Mouse (Mus musculus): ENCODE data around the gene Arpc1a. TPM values are rescaled to one million over a fixed set of nuclear protein-coding genes. Genes with fewer than 3 reads are reported as not detected.

The Arpc1a gene
- polyA plus RNA-seq, 1 experiment from 2014 or later: 112 TPM

DNA sequence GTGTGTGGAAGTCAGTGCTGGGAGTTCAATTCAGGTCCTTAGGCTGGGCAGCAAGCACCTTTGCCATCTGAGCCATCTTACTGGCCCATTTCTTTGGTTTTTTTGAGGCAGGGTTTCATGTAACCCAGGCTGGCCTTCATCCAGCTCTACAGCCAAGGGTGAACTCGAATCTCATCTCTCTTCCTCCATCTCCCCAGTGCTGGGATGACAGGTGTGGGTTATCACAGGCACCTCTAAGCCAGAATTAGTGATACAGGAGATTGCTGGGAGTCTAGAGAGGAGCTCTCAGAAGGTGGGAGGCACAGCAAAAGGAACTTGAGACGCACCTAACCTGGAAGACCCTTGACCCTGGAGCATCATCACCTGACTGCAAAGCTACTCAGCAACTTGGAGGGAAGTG is 29.8 kb downstream of the Arpc1a start:
- H3K27ac ChIP-seq (ENCODE audit: low read depth, low read length): no peak overlapping the region
- H3K9ac ChIP-seq (ENCODE audit: low read depth, low read length): peak overlapping the region; percentile 80
- H3K9me3 ChIP-seq (replicated peaks; ENCODE audit: control insufficient read depth, low read length): no peaks in the 10 kb centered on the region
- peak overlapping the region; percentile 94 for H3K4me2 ChIP-seq
- peaks cover 3% of the 10 kb centered on the region for H3K36me3 ChIP-seq (ENCODE audit: control insufficient read depth, insufficient read depth, low read length)
- 25% methylated on average over 2 of the region's 2 CpGs for WGBS (ENCODE audit: insufficient replicate concordance)
- no peaks in the 10 kb centered on the region for H3K27me3 ChIP-seq (ENCODE audit: control insufficient read depth, insufficient read depth, low read length)
- peak overlapping the region; percentile 79; the same call in 1 of the 2 replicates for H3K4me3 ChIP-seq (ENCODE audit: low read depth, low read length)
- ATAC-seq (replicated peaks; ENCODE audit: insufficient number of reproducible peaks, low FRiP score, low TSS enrichment): no peak; the same call in 1 of the 2 replicates
- H3K4me1 ChIP-seq (ENCODE audit: control insufficient read depth, insufficient read depth, low read length): peaks cover 8% of the 10 kb centered on the region; the same call in 1 of the 2 replicates

- 0 out of 2 replicates have a peak within 1 kb of the TSS, but pooled peaks have one; percentile 35 for H3K27ac ChIP-seq (ENCODE audit: low read depth, low read length)
- peak; percentile 79 for ATAC-seq (replicated peaks; ENCODE audit: insufficient number of reproducible peaks, low FRiP score, low TSS enrichment)
- WGBS (ENCODE audit: insufficient replicate concordance): under 1% methylated on average over 49 of the region's 53 CpGs
These were observed 30.5 kb downstream of the Arpc1a start, which contains the start of gene Arpc1b for GRCm38 (mm10) chr5:145114071-145114605. TSS of gene Arpc1b (plus strand) at chr5:145114215.

DNA sequence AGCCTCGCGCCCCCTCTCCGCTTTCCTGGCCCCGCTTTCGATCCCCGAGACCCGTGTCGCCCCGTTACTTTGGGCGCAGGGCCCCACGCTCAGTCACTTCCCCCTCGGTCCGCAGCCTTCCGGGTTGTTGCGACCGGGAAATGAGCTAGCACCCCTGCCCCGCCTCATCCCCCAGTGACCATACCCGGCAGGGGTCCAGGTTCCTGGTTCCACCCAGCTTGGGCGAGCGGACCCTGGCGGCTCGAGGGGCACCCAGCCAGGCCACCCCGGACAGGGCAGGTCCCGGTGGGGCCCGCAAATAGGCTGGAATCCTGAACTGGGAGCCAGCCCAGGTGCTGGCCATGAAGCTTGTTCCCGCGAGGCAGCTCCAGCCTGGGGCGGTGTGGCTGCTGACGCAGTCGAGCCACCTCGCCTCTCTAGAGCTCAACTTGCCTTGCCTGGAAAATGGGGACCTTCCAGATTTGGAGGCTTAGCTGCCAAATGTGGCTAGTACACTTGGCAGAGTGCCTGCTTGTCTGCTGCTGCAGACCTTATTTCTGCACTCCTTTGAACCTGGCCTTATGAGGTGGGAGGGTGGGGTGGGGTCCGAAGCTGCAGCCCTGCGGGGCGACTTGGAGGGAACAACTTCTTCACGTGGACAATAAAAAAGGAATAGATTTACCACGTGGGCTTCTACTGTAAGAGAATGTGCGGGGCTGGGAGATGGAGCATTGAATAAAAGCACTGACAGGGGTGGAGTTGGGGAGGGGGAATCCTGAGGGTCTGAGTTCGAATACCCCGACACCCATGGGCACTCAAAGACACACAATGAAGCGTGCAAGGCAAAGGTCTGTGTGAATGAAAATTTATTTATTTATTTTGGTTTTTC is 31.2 kb downstream of the Arpc1a start:
- peak; percentile 15; the same call in 1 of the 2 replicates for ATAC-seq (replicated peaks; ENCODE audit: insufficient number of reproducible peaks, low FRiP score, low TSS enrichment)
- 15% methylated on average over 40 of the region's 40 CpGs for WGBS (ENCODE audit: insufficient replicate concordance)
- H3K27me3 ChIP-seq (ENCODE audit: control insufficient read depth, insufficient read depth, low read length): no peaks in the 10 kb centered on the region
- H3K27ac ChIP-seq (ENCODE audit: low read depth, low read length): 0 out of 2 replicates have a peak overlapping the region, but pooled peaks have one; percentile 35
- H3K4me2 ChIP-seq: peak overlapping the region; percentile 94
- H3K9me3 ChIP-seq (replicated peaks; ENCODE audit: control insufficient read depth, low read length): no peaks in the 10 kb centered on the region
- peak overlapping the region; percentile 80 for H3K9ac ChIP-seq (ENCODE audit: low read depth, low read length)
- peaks cover 3% of the 10 kb centered on the region; the same call in 1 of the 2 replicates for H3K36me3 ChIP-seq (ENCODE audit: control insufficient read depth, insufficient read depth, low read length)
- peaks cover 8% of the 10 kb centered on the region; the same call in 1 of the 2 replicates for H3K4me1 ChIP-seq (ENCODE audit: control insufficient read depth, insufficient read depth, low read length)
- H3K4me3 ChIP-seq (ENCODE audit: low read depth, low read length): peak overlapping the region; percentile 79

More at GRCm38 (mm10) chr5:145114071-145114605, 30.5 kb downstream of the Arpc1a start, which contains the start of gene Arpc1b:
- Histone ChIP-seq H3K4me1 (ENCODE audit: control insufficient read depth, insufficient read depth, low read length) (peaks cover 8% of the 10 kb centered on the region; the same call in 1 of the 2 replicates), H3K9me3 (replicated peaks; ENCODE audit: control insufficient read depth, low read length) (no peaks in the 10 kb centered on the region), H3K4me3 (ENCODE audit: low read depth, low read length) (peak within 1 kb of the TSS; percentile 79), H3K4me2 (peak within 1 kb of the TSS; percentile 94), H3K36me3 (ENCODE audit: control insufficient read depth, insufficient read depth, low read length) (no peaks in the 10 kb centered on the region), H3K9ac (ENCODE audit: low read depth, low read length) (peak within 1 kb of the TSS; percentile 80), H3K27me3 (ENCODE audit: control insufficient read depth, insufficient read depth, low read length) (no peaks in the 10 kb centered on the region)

DNA sequence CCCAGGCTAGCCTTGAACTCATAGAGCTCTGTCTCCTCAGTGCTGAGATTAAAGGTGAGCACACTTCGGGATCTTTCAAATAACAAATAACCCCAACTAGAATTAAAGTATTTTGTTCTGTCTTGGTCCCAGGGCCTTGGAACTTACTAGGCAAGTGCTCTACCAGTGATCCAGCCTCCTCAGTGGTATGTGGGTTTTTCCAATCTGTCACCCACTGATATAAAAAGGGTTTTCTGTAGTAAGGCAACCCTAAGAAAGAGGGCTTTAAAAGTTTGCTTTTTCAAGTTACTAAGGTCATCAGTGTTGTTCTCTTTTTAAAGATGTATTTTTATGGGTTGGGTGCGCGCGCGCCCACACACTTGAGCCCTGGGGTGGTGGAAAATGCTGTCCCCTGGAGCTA is 32.1 kb downstream of the Arpc1a start:
- Histone ChIP-seq H3K27me3 (ENCODE audit: control insufficient read depth, insufficient read depth, low read length) (no peaks in the 10 kb centered on the region), H3K27ac (ENCODE audit: low read depth, low read length) (0 out of 2 replicates have a peak overlapping the region, but pooled peaks have one; percentile 25), H3K4me2 (peak overlapping the region; percentile 31; the same call in 1 of the 2 replicates), H3K9ac (ENCODE audit: low read depth, low read length) (no peak overlapping the region), H3K9me3 (replicated peaks; ENCODE audit: control insufficient read depth, low read length) (no peaks in the 10 kb centered on the region), H3K4me3 (ENCODE audit: low read depth, low read length) (no peak overlapping the region), H3K36me3 (ENCODE audit: control insufficient read depth, insufficient read depth, low read length) (peaks cover 3% of the 10 kb centered on the region; the same call in 1 of the 2 replicates), H3K4me1 (ENCODE audit: control insufficient read depth, insufficient read depth, low read length) (peaks cover 14% of the 10 kb centered on the region)
- ATAC-seq (replicated peaks; ENCODE audit: insufficient number of reproducible peaks, low FRiP score, low TSS enrichment): no peak
- WGBS (ENCODE audit: insufficient replicate concordance): 91% methylated on average over 5 of the region's 5 CpGs

GRCm38 (mm10) chr5:145116316-145116715 is 32.7 kb downstream of the Arpc1a start:
- H3K9ac ChIP-seq (ENCODE audit: low read depth, low read length): no peak overlapping the region
- ATAC-seq (replicated peaks; ENCODE audit: insufficient number of reproducible peaks, low FRiP score, low TSS enrichment): no peak

DNA sequence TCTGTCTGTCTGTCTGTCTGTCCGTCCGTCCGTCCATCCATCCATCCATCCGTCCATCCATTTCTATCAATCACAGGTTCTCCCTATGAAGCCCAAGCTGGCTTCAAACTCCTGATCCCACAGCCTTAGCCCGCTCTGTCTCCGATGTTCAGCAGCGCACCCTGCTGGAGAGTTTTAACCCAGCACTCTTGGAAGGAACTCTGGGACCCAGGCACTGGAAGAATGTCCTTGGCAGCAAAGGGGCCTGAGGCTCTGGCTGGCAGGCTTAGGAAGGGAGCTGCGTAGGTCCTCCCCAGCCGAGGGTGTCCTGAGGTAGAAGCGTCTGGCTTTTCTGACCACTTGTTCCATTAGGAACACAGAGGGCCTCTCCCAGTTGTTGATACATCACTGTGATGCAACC is 33.3 kb downstream of the Arpc1a start:
- Histone ChIP-seq H3K27ac (ENCODE audit: low read depth, low read length) (peak overlapping the region; percentile 58), H3K9me3 (replicated peaks; ENCODE audit: control insufficient read depth, low read length) (no peaks in the 10 kb centered on the region), H3K4me2 (peak overlapping the region; percentile 25; the same call in 1 of the 2 replicates), H3K4me3 (ENCODE audit: low read depth, low read length) (no peak overlapping the region), H3K27me3 (ENCODE audit: control insufficient read depth, insufficient read depth, low read length) (no peaks in the 10 kb centered on the region), H3K36me3 (ENCODE audit: control insufficient read depth, insufficient read depth, low read length) (peaks cover 3% of the 10 kb centered on the region; the same call in 1 of the 2 replicates), H3K9ac (ENCODE audit: low read depth, low read length) (no peak overlapping the region), H3K4me1 (ENCODE audit: control insufficient read depth, insufficient read depth, low read length) (peaks cover 17% of the 10 kb centered on the region)
- 40% methylated on average over 10 of the region's 10 CpGs for WGBS (ENCODE audit: insufficient replicate concordance)
- no peak for ATAC-seq (replicated peaks; ENCODE audit: insufficient number of reproducible peaks, low FRiP score, low TSS enrichment)

More at GRCm38 (mm10) chr5:145116316-145116715, 32.7 kb downstream of the Arpc1a start:
- H3K4me2 ChIP-seq: peak overlapping the region; percentile 31
- peak overlapping the region; percentile 58 for H3K27ac ChIP-seq (ENCODE audit: low read depth, low read length)
- WGBS (ENCODE audit: insufficient replicate concordance): 40% methylated on average over 4 of the region's 4 CpGs
- no peaks in the 10 kb centered on the region for H3K27me3 ChIP-seq (ENCODE audit: control insufficient read depth, insufficient read depth, low read length)
- H3K4me3 ChIP-seq (ENCODE audit: low read depth, low read length): no peak overlapping the region
- H3K9me3 ChIP-seq (replicated peaks; ENCODE audit: control insufficient read depth, low read length): no peaks in the 10 kb centered on the region
- peaks cover 3% of the 10 kb centered on the region; the same call in 1 of the 2 replicates for H3K36me3 ChIP-seq (ENCODE audit: control insufficient read depth, insufficient read depth, low read length)
- peaks cover 15% of the 10 kb centered on the region for H3K4me1 ChIP-seq (ENCODE audit: control insufficient read depth, insufficient read depth, low read length)

- ATAC-seq (replicated peaks; ENCODE audit: insufficient number of reproducible peaks, low FRiP score, low TSS enrichment): no peak
- Histone ChIP-seq H3K4me2 (no peak overlapping the region), H3K27ac (ENCODE audit: low read depth, low read length) (no peak overlapping the region), H3K36me3 (ENCODE audit: control insufficient read depth, insufficient read depth, low read length) (peaks cover 3% of the 10 kb centered on the region; the same call in 1 of the 2 replicates), H3K4me3 (ENCODE audit: low read depth, low read length) (no peak overlapping the region), H3K9ac (ENCODE audit: low read depth, low read length) (no peak overlapping the region), H3K27me3 (ENCODE audit: control insufficient read depth, insufficient read depth, low read length) (no peaks in the 10 kb centered on the region), H3K9me3 (replicated peaks; ENCODE audit: control insufficient read depth, low read length) (no peaks in the 10 kb centered on the region), H3K4me1 (ENCODE audit: control insufficient read depth, insufficient read depth, low read length) (peaks cover 17% of the 10 kb centered on the region)
- WGBS (ENCODE audit: insufficient replicate concordance): 60% methylated on average over 6 of the region's 6 CpGs
These were observed 34.4 kb downstream of the Arpc1a start for GRCm38 (mm10) chr5:145118005-145118404.

GRCm38 (mm10) chr5:145118461-145118860 is 34.8 kb downstream of the Arpc1a start:
- Histone ChIP-seq H3K9ac (ENCODE audit: low read depth, low read length) (no peak overlapping the region), H3K4me3 (ENCODE audit: low read depth, low read length) (no peak overlapping the region), H3K4me2 (no peak overlapping the region), H3K9me3 (replicated peaks; ENCODE audit: control insufficient read depth, low read length) (no peaks in the 10 kb centered on the region), H3K36me3 (ENCODE audit: control insufficient read depth, insufficient read depth, low read length) (peaks cover 8% of the 10 kb centered on the region), H3K27ac (ENCODE audit: low read depth, low read length) (no peak overlapping the region), H3K4me1 (ENCODE audit: control insufficient read depth, insufficient read depth, low read length) (peaks cover 17% of the 10 kb centered on the region), H3K27me3 (ENCODE audit: control insufficient read depth, insufficient read depth, low read length) (no peaks in the 10 kb centered on the region)
- 88% methylated on average over 5 of the region's 5 CpGs for WGBS (ENCODE audit: insufficient replicate concordance)
- ATAC-seq (replicated peaks; ENCODE audit: insufficient number of reproducible peaks, low FRiP score, low TSS enrichment): no peak

All from heart, embryonic 11.5 days (tissue).